Mouse (Mus musculus) embryo, embryonic 10 days (tissue): ENCODE data around the gene Adgrf2.
A peak's percentile ranks its signal among the peaks of the same experiment; 100 is the strongest.

Source experiments
- DNase-seq: peaks from one replicate; pipeline ENCODE4 v3.0.0-alpha.2; 2015; ENCODE audit warnings: low spot score

Adgrf2 gene

DNA sequence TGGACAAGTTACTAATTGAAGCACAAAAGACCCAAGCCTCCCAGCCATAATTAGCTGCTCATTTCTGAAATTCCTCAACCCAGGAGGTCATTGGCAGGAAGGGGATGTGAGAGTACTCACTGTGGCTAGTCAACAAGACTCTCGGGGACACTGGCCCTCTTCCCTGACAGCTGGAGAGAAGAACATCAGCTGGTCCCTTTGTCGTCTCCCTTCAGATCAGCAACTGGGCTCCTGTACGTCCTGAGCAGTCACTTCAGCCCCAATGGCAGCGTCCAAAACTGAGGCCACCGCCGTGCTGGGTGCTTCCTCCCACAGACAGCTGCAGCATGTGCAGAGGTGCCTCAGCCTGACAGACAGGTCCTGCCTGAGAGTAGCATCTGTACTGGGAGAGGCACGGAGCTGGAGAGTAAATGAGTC lies at the start of gene Adgrf2:
Gene Adgrf2 (minus strand): TSS at position 379 of the 417 bp plus-strand sequence.
- DNase-seq, result peak; percentile 13

DNA sequence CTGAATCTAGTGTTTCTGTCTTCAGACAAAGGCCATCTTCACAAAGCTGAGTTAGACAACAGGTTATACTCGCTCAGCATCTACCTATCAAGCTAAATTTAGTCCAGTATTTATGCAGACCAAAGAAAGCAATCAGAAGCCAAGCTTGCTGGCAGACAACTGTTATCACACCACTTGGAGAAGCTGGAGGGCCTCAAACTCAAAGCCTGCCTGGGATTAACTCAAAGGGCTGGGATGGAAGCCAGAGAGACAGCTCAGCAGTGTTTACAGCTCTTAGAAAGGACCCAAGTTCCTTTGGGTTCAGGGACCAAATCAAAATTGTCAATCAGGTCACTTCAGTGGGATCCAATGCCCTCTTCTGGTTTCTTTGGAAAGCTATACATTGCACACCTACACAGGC lies 48.8 kb upstream of the Adgrf2 start:
- DNase-seq, result no peak

DNA sequence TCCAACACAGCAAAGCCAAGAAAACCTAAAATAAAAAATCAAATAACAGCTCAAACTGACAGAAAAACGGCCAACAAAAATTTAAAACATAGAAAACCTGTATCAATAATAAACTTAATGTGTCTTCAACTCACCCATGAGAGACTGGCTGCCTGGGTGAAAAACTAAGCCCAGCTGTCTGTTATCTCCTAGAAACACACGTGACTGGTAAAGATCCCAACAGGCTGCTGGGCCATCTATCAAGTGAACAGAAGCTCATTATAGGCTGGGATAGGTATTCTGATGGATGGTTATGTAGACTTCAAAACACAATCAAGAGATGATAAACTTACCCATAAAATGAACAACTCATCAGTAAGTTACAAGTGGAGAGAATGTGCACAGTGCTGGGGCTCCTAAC lies 47.7 kb upstream of the Adgrf2 start:
- no peak for DNase-seq

DNA sequence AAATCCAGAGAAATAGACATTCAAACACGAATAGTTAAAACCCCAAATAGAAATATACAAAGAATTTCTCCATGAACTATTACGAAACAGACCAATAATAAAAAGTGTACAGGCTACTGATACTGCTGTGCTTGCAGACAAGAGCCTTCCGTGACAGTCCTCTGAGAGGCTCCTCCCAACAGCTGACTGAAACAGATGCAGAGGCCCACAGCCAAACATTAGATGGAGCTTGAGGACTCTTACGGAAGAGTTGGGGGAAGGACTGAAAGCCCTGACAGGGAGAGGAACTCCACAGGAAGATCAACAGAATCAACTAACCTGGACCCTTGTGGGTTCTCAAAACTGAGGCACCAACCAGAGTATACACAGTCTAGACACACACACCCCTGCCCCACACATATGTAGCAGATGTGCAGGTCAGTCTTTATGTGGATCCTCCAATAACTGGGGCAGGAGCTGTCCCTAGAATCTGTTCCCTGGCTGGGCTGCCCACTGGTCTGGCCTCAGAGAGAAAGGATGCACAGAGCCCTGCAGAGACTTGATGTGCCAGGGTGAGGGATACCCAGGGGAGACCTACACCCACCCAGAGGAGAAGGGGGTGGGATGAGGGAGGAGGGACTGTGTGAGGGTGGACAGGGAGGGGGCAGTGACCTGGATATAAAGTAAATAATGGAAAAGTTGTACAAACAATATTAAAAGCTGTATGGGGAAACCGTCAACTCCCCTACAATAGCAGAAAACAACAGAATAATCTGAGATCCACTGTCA lies 46.9 kb upstream of the Adgrf2 start:
- no peak for DNase-seq

DNA sequence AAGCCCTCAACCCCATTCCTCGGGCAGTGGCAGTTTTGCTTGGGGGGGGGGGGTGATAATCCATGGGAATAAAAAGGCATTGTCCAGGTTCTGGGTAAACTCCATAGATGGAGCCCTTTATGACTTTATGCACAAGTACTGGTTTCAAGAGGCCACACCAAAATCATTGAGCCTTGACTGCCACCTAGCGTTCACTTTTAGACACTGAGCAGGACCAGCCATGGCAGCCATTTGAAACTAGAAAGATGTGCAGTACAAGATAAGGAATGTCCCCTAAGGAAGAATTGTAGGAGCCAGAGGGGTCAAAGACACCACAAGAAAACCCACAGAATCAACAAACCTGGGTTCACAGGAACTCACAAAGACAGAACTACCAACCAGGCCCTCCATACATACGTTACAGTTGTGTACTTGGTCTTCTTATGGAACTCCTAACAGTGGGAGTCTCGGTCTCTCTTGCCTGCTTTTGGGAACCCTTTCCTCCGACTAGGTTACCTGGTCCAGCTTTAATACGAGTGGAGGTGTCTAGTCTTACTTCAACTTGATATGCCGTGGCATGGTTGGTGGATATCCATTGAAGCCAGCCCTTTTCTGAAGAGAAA lies 40.3 kb upstream of the Adgrf2 start:
- DNase-seq, result peak; percentile 87

DNA sequence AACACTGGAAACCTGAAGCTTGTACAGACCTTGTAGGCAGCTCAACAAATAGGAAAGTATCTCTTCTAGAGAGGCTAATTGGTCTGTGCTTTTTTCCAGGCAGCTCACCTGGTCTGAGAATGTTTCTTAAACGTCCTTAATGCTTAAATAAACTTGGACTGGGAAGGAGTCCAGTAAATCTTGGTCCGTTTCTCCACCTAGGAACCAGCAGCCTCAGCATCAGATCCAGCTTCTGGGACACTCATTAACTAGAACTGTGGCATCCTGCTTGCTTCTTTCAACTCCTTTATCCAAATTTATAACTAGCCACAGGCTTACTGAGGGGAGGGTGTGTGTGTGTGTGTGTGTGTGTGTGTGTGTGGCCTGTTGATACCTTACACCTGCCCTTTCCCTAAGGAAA lies 11.8 kb upstream of the Adgrf2 start:
- DNase-seq, result no peak

DNA sequence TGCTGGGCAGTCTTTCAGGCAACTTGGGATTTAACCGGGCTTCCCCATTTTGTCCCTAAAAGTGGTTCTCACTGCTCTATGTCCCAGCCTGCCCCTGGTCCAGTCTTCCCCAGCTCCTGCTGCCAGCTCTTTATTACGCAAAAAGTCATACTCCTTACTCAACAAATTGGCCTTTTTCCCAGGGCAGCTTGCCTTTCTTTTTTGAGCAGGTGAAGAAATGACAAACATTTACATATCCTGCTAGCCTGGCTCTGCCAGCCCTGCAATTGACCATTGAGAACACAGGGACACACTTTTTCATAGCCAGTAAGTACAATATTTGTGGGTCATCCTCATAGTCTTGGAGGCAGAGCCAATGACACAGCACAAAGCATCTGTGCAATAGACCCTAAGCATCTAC lies 10.2 kb upstream of the Adgrf2 start:
- DNase-seq, result no peak

DNA sequence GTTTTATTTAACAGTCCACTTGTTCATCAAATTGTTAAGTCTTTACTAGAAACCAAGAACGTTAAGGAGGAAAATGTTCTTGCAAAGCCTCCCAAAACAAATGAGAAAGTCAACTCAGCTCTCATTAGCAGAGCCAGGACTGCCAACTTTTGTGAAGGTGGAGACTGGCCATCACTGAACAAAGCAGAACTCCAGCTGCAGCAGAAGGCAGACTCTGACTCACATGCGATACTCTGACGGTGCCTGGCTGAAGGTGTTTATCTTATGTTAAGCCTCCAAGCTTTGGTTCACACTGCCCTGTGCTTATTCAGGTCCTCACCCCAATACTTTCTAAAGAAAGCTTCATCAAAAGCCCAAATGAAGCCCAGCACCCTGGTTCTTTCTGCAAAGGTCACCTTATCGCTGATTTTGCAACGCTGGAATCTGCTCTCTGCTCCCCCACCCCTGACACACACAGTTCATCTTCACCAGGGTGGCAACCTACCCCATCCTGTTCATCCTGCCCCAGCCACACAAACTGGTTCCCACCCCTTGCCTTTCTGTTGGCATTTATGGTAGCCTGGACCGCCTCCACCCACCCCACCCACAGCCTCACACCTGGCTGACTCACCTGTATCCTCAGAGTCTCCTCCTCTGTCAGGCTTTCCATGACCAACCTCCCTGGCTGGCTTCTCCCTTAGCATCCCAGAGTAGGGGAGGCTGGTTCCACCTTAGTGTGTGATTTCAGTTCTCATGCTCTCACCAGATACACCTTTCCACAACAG lies 3.9 kb upstream of the Adgrf2 start:
- no peak for DNase-seq

DNA sequence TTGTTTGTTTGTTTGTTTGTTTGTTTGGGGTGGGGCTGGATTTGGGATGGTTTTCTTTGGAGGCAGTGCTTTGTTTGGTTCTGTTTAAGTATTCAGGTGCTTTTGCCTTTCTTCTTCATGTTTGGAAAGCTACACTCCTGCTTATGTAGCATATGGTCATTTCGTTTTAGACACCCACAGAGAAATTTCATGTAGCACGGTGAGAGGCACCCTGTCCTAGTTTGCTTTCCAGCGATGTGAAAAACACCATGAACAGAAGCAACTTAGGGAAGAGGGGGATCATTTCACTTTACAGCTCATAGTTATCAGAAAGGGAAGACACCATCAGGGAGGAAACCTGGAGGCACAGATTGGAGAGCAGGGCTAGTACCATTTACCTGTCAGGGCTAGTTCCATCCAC lies 844 bp upstream of the Adgrf2 start:
- no peak for DNase-seq

DNA sequence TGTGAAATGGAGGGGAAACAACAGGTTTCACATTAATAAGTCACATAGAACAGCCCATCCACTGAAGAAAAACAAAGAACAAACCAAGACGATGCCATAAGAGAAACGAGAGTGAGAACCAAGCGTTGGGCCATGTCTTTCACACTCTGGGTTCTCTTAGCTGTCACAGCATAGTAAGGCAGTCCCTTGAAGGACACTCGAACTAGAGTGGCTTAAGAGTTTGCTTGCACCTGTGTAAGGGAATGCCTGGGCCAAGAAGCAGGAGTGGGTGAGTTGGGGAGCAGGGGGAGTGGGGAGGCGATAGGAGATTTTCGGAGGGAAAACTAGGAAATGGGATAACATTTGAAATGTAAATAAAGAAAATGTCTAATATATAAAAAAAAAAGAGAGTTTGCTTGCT lies 3.2 kb downstream of the Adgrf2 start:
- DNase-seq, result no peak

DNA sequence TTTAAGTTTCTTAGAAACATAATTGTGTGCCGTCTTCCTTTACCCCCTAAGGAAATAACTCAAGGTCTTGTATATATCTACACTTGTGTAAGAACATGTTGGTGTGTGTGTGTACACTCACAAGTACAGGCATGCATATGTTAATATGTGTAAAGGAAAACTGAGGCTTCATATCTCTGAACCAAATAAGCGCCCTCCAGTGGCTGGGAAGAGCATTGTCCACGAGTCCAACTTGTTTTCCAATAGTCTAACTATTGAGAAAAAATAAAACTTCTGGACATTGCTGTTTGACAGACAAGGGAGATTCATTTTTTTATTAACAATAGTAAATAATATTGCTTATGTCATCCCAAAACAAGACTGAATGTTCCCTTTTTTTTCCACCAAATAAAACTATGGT lies 24.8 kb downstream of the Adgrf2 start:
- DNase-seq, result no peak

DNA sequence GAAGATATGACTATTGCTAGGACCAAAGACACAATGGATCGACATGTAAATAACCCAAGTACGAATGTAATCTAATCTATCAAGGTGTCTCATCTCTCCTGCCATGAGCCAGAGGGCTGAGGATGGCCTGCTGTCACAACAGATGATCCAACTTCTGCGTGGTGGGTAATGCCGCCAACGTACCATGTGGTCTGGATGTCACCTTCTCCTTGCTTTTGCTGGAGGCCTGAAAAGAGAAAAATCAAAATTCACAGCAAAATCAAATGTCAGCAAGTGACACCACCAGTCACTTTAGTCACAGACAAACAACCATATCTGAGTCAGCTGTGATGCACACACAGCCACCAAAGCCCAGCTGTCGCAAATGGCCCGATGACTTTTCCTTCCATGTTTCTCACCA lies 27.0 kb downstream of the Adgrf2 start:
- DNase-seq, result no peak

DNA sequence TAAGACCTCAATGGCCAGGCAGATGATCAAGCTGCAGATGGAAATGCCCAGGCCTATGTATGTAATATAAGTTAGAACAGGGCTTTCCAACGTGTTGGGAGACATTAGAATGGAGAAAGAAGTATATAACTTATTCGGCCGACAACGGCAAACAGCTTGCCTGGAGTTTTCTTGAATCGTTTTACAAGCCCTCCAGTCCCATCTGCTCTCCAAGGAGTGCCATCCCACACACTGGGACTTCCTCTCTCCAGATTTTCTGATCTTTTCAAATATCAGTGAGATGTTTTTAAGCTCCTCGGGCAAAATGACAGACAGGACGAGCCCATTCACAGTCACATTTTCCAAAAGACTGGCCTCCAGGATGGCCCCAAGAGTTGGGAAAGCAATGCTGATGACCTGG lies 31.3 kb downstream of the Adgrf2 start:
- DNase-seq, result no peak

DNA sequence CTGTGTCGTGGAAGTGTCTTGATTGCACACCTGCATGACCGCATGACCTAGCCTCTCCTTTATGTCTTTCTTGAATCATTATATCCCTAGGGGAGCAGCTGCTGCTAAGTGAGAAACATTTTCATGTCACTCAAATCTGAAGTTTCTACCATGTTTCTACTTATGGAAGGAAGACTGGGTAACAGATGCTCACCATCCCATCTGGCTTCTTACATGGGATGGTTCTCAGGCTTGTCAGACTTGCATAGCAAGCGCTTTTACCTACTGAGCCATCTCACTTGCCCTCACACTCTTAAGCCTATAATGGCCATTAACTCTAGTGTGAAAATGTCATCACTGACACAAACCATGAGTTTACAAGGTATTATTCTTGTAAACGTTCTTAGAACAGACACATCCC lies 36.4 kb downstream of the Adgrf2 start:
- DNase-seq, result no peak

DNA sequence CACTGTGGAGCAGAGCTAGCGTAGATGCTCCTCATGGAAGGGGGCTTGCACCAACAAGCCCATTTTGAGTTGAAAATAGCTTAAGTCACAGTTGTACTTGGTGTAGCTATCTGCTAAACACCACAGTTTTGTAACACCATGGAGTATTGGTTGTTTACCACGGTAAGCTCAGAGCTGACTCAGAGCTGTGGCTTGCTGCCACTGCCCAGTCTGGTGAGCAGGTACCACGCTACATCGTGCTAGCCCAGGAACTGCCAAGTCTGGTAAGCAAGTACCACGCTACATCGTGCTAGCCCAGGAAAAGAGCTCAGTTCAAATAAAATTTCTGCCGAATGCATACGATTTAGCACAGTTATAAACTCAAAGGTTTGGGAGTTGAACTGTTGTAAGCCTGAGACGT lies 39.8 kb downstream of the Adgrf2 start:
- DNase-seq, result no peak

DNA sequence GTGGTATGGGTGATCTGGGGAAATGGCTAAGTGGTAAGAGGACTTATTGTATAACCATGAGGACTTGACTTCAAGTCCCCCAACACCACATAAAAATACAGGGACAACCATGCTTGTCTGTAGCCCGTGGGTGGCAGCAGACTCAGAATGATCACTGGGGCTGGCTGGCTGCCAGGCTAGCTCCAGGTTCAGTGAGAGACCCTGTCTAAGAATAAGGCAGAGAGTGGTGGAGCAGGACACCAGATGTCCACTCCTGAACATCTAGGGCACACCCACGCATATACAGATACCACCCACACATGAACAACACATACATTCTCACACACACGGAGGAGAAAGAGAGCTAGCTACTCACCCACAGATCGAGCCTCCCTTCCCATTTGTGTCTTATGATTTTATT lies 47.2 kb downstream of the Adgrf2 start:
- no peak for DNase-seq

DNA sequence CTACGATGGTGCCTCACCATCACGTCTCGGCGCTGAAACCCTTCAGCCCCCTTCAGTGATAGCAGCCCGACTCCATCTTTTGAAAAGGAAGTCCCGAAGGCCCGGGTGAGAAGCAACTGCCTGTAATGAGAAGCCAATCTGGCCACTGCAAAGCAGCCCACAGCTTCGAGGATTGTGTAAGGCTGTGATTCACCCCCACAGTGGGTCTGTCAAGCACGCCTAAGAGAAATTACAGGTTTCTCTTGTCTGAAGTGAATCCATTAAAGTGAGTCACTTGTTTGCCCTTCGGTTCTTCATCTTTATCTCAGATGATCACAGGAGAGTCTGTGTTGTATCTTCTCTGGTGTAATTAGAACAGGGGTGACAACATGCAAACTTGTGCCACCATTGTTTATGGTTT lies 49.8 kb downstream of the Adgrf2 start, which contains the start of gene Adgrf4:
Gene Adgrf4 (minus strand): TSS at position 149 of the 400 bp plus-strand sequence.
- no peak for DNase-seq

DNA sequence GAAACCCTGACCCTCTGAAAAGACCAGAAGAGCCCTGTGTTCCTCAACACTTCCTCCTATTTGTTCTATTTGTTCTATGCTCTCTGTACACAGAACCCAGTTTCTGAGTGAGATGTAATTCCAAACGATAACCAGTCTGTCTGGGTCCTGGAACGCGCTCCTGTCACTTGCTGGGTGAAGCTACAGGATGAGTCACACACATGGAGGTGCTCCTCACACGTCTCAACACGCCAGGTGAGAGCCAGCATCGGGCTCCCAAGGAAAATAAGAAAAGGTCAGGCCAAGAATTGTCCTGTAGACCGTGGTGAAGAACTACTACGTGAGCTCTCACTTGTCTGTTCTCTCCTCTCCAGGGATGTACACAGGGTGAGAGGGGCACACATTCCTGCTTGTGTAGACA lies 51.4 kb downstream of the Adgrf2 start:
- DNase-seq, result no peak
